Mouse (Mus musculus): ENCODE measurements around the gene Tuba1a.

DNA sequence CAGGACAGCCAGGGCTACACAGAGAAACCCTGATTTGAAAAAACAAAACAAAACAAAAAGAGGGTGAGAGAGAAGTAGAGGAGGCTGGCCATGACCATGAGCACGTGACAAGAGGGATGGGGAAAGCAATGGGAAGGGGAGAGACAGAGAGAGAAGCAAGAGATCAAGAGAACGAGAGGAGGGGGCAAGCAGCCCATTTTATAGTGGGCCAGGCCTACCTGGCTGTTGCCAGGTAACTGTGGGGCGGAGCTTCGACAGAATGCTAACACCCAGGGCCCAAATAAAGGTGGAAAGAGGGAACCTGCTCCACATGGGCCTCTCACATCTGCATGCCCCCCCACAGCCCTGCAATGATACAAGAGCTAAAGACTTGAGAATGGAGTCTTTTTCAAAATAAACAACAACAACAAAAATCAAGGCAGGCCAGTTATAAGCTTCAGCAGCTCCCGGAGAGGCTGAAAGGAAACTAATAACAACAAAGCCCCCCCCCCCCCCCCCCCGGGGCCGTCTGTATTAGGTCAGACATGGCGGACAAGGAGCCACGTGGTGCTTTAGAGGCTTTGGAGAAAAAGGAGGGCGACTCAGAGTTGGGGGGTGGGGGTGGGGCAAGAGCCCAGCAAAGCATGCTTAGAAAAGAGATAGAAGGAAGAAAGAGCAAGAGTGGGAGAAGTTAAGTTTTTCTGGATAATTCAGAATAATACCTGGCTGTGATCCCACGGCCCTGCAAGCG, 36.4 kb upstream of the Tuba1a start:
- TF ChIP-seq CTCF (IDR thresholded peaks at IDR 0.05; ENCODE audit: borderline replicate concordance, insufficient read depth, low read length) (no peak), POLR2A (IDR thresholded peaks at IDR 0.05; ENCODE audit: low read depth, low read length) (no peak)
